Mouse (Mus musculus) cerebellum, adult 9-10 months (tissue): Measurements from ENCODE around the gene Slc39a7.
"Not testable (repeated sequence)": the region's sequence is repeated elsewhere in the genome, so short reads cannot be mapped to it uniquely, and the experiment has no call there.

Experiments
- DNase-seq: peaks from one replicate; pipeline ENCODE4 v3.0.0; 2022

The Slc39a7 gene

DNA sequence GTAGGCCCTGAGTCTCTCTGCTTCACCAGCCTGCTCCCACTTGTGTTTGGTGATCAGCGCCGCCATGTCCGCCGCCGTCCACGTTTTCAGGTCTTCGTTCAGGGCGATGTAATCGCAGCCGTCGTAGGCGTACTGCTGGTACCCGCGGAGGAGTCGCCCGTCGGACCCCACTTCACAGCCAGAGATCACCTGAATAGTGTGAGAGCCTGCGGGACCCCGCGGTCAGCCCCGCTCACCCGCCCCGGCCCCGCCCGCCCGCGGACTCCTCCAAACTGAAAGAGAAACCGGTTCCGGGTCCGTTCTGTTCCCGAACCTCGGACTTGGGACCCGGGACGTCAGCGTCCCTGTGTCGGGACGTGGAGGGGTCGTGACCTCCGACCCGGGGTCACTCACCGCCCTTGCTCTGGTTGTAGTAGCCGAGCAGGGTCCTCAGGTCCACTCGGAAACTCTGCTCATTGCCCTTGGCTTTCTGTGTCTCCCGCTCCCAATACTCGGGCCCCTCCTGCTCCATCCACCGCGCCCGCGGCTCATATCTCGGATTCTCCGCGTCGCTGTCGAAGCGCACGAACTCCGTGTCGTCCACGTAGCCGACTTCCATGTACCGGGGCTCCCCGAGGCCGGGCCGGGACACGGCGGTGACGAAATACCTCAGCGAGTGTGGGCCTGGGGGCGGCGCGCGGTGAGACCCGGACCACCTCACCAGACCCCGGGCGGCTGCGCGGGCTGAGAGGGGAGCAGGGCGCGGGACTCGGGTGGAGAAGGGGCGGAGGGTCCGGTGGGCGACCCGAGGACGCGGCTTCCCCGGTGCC, 31.9 kb downstream of the Slc39a7 start:
- no peak for DNase-seq

DNA sequence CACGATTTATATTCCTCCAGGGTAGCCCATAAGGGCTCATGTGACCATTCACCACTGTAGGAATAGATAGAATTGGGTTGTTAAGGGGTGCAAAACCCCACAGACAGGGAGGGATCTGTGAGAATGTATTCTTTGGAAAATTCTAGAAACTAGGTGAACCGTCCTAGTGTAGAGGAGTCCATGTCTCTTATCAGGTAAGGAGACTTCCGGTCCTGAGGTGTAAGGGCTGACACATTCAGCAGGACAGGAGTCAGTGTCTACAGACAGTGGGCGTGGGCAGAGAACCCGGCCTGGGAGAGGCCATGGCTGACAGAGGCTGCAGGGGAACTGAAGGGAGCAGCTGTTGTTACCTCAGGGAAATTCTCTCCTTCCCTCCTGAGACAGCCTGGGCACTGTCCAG, 32.8 kb downstream of the Slc39a7 start:
- DNase-seq = not testable (repeated sequence)

DNA sequence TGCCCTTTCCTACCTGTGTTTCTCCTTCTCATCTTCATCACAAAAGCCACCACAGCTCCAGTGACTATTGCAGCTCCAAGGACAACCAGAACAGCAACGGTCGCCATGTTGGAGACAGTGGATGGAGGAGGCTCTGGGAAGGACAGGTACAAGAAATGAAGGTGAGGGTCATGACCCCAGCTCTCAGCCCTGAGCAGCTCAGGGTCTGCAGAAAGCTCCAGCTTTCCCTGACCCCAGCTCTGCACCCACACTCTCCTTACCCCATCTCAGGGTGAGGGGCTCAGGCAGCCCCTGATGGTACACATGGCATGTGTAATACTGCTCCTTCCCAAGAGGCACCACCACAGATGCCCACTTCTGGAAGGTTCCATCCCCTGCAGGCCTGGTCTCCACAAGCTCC, 34.5 kb downstream of the Slc39a7 start:
- not testable (repeated sequence) for DNase-seq

DNA sequence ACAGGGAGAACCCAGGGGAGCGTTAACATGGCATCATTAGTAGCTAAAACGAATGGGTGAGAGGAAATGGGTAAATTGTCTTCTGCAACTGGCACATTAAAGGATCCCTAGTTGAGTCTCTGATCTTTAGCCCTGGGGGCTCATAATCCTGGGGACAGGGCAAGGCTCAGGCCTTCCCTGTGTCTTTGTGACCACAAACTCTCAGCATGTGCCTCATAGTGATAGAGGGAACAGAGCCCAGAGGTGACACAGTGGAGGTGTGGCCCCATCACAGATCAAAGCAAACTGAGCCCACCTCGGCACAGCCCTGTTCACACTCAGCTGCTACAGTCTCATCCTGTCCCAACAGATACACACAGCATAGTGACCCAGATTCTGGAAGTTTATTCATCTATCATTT, 35.8 kb downstream of the Slc39a7 start:
- no peak for DNase-seq

DNA sequence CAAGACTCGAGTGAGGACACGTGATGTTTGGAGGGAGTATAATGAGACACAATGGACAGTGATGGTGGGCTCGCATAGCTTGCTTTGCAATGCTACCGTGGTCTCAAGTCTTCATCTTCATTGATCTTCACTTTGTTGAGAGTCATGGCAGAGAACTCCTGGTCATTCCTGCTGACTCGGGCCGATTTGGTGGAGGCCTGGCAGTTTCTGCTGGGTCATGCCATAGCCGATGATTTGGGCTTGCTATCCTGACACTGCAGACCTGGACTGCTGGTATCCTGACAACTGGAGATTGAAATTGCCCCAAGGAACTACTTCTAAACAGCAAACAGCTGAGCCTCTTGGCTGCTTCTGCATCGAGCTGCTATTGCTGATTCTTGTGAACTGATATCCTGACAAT, 36.5 kb downstream of the Slc39a7 start:
- DNase-seq = no peak

DNA sequence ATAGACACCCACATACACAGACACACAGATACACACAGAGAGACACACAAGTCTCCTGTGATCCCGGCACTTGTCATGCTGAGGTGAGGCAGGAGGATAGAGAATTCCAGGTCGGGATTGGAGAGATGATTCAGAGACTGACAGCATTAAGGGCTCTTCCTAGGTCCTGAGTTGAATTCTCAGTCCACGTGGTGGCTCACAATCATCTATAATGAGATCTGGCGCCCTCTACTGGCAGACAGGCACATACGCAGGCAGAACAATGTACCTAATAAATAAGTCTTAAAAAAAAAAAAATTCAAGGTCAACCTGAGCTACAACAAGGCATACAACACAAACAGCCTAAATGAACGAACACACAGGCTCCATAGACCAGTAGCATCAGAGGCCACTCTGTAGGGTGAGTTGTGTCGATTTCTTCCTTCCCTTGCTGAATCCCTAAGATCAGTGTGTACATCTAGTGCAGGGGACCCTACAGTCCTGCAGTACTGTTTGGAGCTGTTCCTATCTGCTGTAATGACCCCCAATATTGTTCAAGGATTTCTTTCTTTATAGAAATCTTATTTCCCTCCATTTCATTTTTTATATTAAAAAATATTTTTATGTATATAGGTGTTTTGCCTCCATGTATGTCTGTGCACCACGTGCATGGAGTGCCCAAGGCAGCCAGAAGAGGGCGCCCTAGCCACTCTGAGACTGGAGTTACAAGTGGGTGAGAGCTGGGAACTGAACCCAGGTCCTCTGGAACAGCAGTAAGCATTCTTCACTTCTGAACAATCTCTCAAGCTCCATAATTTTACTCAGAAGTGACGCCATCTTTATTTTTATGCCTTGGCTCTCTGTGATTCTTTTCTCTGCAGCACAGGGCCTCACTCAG, 39.5 kb downstream of the Slc39a7 start:
- DNase-seq = peak; percentile 67

DNA sequence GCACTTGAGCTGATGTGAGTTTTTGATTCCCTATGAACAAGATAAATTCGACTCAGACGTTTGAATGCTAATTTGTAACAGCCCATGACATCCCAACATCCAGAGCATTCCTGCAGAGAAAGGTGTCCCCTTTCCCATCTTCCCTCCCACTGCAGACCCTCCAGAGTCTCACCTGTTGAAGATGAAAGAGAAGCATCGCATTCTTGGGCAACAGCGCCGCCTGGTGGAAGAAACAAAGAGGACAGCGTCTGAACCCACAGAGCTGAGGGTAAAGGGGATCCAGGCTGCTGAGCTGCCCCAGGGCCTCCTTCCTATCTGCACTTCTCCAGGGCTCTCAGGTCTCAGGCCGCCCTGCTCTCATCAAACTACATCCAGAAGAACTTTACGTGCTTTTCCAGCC, 49.3 kb downstream of the Slc39a7 start:
- DNase-seq = peak; percentile 81

DNA sequence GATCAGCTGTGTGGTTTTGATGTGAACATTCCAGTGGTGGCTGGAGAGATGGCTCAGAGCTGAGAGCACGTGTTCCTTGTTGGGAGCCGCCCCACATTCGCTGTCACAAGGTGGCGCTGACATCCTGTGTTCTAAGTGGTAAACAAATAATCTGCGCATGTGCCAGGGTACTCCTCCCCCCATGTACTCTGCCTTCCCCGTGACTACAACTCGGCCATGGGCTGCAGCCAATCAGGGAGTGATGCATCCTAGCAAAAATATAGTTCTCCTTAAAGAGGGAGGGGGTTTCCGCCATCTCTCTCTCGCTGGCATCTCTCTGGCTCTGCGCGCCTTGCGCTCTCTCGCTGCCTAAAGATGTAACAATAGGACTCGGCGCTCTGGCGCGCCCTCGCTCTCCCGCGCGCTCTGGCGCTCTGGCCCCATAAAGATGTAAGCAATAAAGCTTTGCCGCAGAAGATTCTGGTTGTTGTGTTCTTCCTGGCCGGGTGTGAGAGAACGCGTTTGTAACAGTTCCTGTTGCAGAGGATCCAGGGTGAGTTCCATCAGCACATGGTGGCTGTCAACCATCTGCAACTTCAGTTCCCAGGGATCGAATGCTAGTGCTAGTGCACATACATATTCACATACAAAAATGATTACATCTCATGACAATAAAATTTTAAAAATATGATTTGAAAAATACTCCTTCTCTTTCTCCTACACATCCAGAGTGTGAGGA, 50.1 kb downstream of the Slc39a7 start:
- peak; percentile 95 for DNase-seq

DNA sequence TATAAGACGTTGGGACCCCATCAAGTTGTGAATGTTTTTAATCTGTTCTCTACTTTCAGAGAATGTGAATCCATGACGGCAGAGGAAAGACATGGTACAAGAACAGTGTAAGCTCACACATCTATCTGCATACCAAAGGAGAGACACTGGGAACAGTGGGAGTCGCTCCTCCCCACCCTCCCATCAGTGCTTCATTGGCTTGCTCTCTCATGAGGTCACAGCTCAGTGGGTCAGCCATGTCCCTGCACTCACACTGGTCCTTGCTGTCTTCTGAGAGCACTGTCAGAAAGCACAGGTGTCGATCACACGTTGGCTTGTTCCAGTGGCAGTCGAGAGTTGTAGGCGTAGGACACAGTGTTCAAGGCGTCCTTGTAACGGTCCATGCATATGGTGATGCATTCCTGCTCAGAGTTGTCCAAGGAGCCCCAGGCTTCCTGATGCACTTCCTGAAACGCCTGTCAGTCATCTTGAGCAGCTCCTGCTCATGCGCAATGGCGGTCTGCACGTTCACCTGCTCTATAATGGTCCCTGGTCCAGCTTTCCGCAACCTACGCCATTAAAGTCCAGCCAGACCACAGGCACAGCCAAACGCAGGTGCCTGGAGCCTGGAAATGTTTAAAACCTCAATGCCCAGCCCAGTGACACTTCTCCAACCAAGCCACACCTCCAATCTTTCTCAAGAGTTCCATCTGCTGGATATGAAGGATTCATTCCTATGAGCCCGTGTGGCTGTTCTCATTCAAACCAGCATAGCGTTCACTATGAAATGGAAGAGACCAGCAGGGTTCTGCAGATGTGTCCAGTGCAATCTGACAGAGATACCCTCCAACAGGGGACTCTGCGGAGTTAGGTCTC, 51.1 kb downstream of the Slc39a7 start:
- no peak for DNase-seq

DNA sequence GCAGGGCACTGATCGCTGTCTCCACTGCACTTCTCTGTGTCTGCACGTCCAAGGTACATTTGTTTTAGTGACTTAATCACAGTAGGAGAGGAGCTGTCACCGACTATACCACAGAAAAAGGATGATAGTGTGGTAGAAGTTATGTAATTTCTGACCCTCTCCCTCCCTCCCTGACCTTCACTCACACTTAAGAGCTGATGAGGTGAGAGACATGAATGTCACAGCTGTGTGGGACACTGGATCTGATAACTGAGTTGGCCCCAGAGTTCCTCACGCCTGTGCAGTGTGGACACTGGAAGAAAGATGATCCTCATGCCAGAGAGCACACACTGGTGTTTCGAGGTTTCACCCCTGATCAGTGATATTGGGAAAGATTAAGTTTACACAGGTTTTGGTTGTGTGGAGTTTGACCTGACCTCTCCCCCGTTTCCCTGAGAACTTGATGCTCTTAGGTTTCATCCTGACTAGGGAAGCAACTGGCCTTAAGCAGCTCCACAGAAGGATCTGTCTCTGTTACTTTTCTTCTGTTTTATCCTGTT, 51.9 kb downstream of the Slc39a7 start:
- no peak for DNase-seq

DNA sequence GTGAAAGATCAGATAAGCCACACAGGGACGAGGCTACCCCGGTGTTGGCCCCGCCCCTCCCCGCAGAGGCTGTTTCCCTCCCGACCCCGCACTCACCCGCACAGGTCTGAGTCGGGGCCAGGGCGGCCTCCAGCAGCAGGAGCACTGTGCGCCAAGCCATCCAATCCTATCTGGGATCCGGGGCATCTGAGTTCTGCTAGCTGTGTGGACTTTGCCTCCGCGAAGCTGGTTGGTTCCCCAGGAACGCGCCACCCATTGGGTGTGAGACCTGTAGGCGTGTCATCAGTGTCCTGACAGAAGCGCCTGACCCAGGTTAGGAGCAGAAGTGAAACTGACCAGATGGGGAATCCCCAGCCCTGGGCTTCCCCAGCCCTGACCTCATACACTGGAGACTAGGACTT, 52.9 kb downstream of the Slc39a7 start:
- DNase-seq = peak; percentile 88
